Mouse (Mus musculus) embryonic facial prominence, embryonic 11.5 days (tissue): ENCODE measurements around the gene Tnni3. TPM values are rescaled to one million over a fixed set of nuclear protein-coding genes. Genes with fewer than 3 reads are reported as not detected.

ENCODE experiments used
- polyA plus RNA-seq: library from polyadenylated mRNA; unstranded; fragments of >200 nt; fragmentation: Nextera tagmentation; extraction: Ambion mirVana; gene quantifications from 2 replicates; pipeline ENCODE4 v1.2.1, GENCODE M21; 2014

Gene Tnni3
- polyA plus RNA-seq, 1 experiment from 2014 or later = 9.9 TPM

Other genes starting within 250 kb of the Tnni3 start
- not detected in 2 replicates for gene Ncr1, start 186.5 kb downstream of the Tnni3 start, polyA plus RNA-seq
- gene Gp6, start 126.5 kb downstream of the Tnni3 start, polyA plus RNA-seq = 0.58 and 1.3 TPM in 2 replicates
- gene Rdh13, start 78.6 kb downstream of the Tnni3 start, polyA plus RNA-seq = 26.0 and 32.9 TPM in 2 replicates
- 3.0 and 5.8 TPM in 2 replicates for gene Eps8l1, start 63.6 kb downstream of the Tnni3 start, polyA plus RNA-seq
- 33.0 and 35.3 TPM in 2 replicates for gene Ppp1r12c, start 22.5 kb downstream of the Tnni3 start, polyA plus RNA-seq
- gene Tnnt1, start 7.8 kb downstream of the Tnni3 start, polyA plus RNA-seq = 44.9 and 61.5 TPM in 2 replicates
- 1.0 and 1.6 TPM in 2 replicates for gene Dnaaf3, start 8.2 kb upstream of the Tnni3 start, polyA plus RNA-seq
- gene Syt5, start 23.3 kb upstream of the Tnni3 start, polyA plus RNA-seq = 4.8 and 6.6 TPM in 2 replicates
- not detected in 2 replicates for gene Ptprh, start 79.8 kb upstream of the Tnni3 start, polyA plus RNA-seq
- gene Tmem86b, start 107.2 kb upstream of the Tnni3 start, polyA plus RNA-seq = 0.63 and 2.5 TPM in 2 replicates
- 4.9 and 5.0 TPM in 2 replicates for gene Ppp6r1, start 134.8 kb upstream of the Tnni3 start, polyA plus RNA-seq
- gene Hspbp1, start 160.8 kb upstream of the Tnni3 start, polyA plus RNA-seq = 102 and 104 TPM in 2 replicates
- 2.1 and 2.3 TPM in 2 replicates for gene Brsk1, start 166.4 kb upstream of the Tnni3 start, polyA plus RNA-seq
- not detected in 2 replicates for gene Tmem150b, start 201.0 kb upstream of the Tnni3 start, polyA plus RNA-seq
- 55.7 and 61.6 TPM in 2 replicates for gene Kmt5c, start 215.9 kb upstream of the Tnni3 start, polyA plus RNA-seq
- 41.6 and 42.1 TPM in 2 replicates for gene Cox6b2, start 228.9 kb upstream of the Tnni3 start, polyA plus RNA-seq
- not detected in 2 replicates for gene Fam71e2, start 247.1 kb upstream of the Tnni3 start, polyA plus RNA-seq